In the genomic region with DNA sequence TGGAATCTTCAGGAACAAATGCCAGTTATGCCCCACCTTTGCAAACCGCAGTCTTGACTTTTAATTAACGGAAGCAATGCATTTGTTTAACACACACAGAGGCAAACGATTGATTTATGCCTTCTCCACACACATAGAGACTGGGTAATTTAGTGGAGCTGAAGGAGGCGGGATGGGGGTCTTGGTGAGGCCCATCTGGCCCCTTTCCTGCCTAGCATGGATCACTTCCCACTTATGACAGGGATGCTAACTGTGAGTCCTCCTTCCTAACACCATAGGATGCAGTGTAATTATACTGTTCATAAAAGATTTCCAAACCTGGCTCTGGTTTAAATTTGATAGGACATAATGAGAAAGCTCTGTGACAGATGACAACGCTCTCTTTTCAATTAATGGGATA, we compare ENCODE assay signal across 28 mouse cellular contexts.
DNase-seq lines count a peak whose midpoint lies in the region; ATAC-seq and TF ChIP-seq lines count a peak whose summit lies in the region.
"Had no signal": no experiment of that assay in that cellular context is flagged by ENCODE, and none has a peak within 500 bp of the region (broad histone marks: within the 10 kb centered on the region; RNA-seq: fewer than 3 reads in every experiment).

No protein-coding gene starts in this region.

- no peak overlapping the region for H3K9ac ChIP-seq in hindbrain, embryonic 13.5 days
- no peak overlapping the region for H3K9ac ChIP-seq in hindbrain, postnatal 0 days (replicated peaks; ENCODE audit: low read length)
- H3K9ac ChIP-seq in neural tube, embryonic 12.5 days: no peak overlapping the region
- no peak overlapping the region for H3K9ac ChIP-seq in heart, embryonic 11.5 days (ENCODE audit: low read depth, low read length)
- H3K9ac ChIP-seq: embryonic facial prominence, embryonic 13.5 days; forebrain, embryonic 15.5 days; heart, embryonic 13.5 days; hindbrain, embryonic 15.5 days; intestine, embryonic 15.5 days had no signal

- H3K27me3 ChIP-seq in hindbrain, embryonic 13.5 days: no peaks in the 10 kb centered on the region
- H3K27me3 ChIP-seq in hindbrain, postnatal 0 days (ENCODE audit: insufficient read depth, low read length): no peaks in the 10 kb centered on the region
- H3K27me3 ChIP-seq in neural tube, embryonic 12.5 days (replicated peaks): no peaks in the 10 kb centered on the region
- no peaks in the 10 kb centered on the region for H3K27me3 ChIP-seq in limb, embryonic 10.5 days (ENCODE audit: low read depth, poor library complexity, severe bottlenecking)
- H3K27me3 ChIP-seq in heart, embryonic 11.5 days (ENCODE audit: control insufficient read depth, insufficient read depth, low read length): no peaks in the 10 kb centered on the region
- H3K27me3 ChIP-seq: embryonic facial prominence, embryonic 13.5 days; forebrain, embryonic 15.5 days; heart, embryonic 13.5 days; hindbrain, embryonic 15.5 days; intestine, embryonic 15.5 days had no signal

- 72% methylated on average over 5 of the region's 5 CpGs for WGBS in hindbrain, embryonic 13.5 days
- WGBS in hindbrain, postnatal 0 days: 71% methylated on average over 5 of the region's 5 CpGs
- 45% methylated on average over 5 of the region's 5 CpGs for WGBS in neural tube, embryonic 12.5 days
- 25% methylated on average over 5 of the region's 5 CpGs for WGBS in limb, embryonic 10.5 days
- 80% methylated on average over 5 of the region's 5 CpGs for WGBS in heart, embryonic 11.5 days (ENCODE audit: insufficient replicate concordance)

- H3K4me2 ChIP-seq in hindbrain, embryonic 13.5 days: no peak overlapping the region
- H3K4me2 ChIP-seq in hindbrain, postnatal 0 days (ENCODE audit: low read depth, low read length): no peak overlapping the region
- no peak overlapping the region for H3K4me2 ChIP-seq in neural tube, embryonic 12.5 days (replicated peaks)
- H3K4me2 ChIP-seq in heart, embryonic 11.5 days: no peak overlapping the region
- H3K4me2 ChIP-seq: embryonic facial prominence, embryonic 13.5 days; forebrain, embryonic 15.5 days; heart, embryonic 13.5 days; hindbrain, embryonic 15.5 days; intestine, embryonic 15.5 days had no signal

- no peak for TF ChIP-seq CTCF in hindbrain, postnatal 0 days (IDR thresholded peaks at IDR 0.05; ENCODE audit: low read depth)

- DNase-seq in hindbrain, postnatal 0 days (ENCODE audit: low spot score): no peak
- DNase-seq in neural tube, embryonic 10.5 days (ENCODE audit: extremely low spot score, low spot score): no peak
- DNase-seq in limb, embryonic 10.5 days (ENCODE audit: low spot score): no peak
- no peak for DNase-seq in adrenal gland, adult (ENCODE audit: inconsistent age in 2 of 2, low spot score in 1 of 2)
- DNase-seq: adrenal gland, adult 2 months; adrenal gland, postnatal 14 days; cerebellum, adult 11-12 months; cerebellum, adult 8-10 months; cerebellum, postnatal 10 days; cerebellum, postnatal 36 days; embryo, embryonic 11 days; gastrocnemius, adult 2 months; gastrocnemius, postnatal 14 days; heart, adult 18-20 months; heart, postnatal 14 days; heart, postnatal 4 days; kidney, adult 11 months had no signal

- 0 out of 2 replicates have a peak, but pooled peaks have one; percentile 52 for ATAC-seq in hindbrain, embryonic 13.5 days (ENCODE audit: low FRiP score)
- ATAC-seq in hindbrain, postnatal 0 days: no peak
- ATAC-seq in neural tube, embryonic 12.5 days (ENCODE audit: low FRiP score, low read depth): peak; percentile 37; the same call in 1 of the 2 replicates
- ATAC-seq in heart, embryonic 11.5 days (replicated peaks; ENCODE audit: insufficient number of reproducible peaks, low FRiP score, low TSS enrichment): no peak
- ATAC-seq: CD4-positive, CD25-positive, alpha-beta regulatory T cell, adult 4 months; forebrain, embryonic 15.5 days; intestine, embryonic 15.5 days had no signal

- H3K4me3 ChIP-seq in hindbrain, embryonic 13.5 days: no peak overlapping the region
- no peak overlapping the region for H3K4me3 ChIP-seq in hindbrain, postnatal 0 days (ENCODE audit: low read length)
- H3K4me3 ChIP-seq in neural tube, embryonic 12.5 days: no peak overlapping the region
- no peak overlapping the region for H3K4me3 ChIP-seq in limb, embryonic 10.5 days
- H3K4me3 ChIP-seq in heart, embryonic 11.5 days (ENCODE audit: low read depth, low read length): no peak overlapping the region
- H3K4me3 ChIP-seq: embryonic facial prominence, embryonic 10.5 days; embryonic facial prominence, embryonic 13.5 days; erythroblast, embryonic 14.5 days; forebrain, embryonic 15.5 days; gastrocnemius, adult 2 months; heart, embryonic 13.5 days; hindbrain, embryonic 15.5 days; intestine, embryonic 15.5 days had no signal

- no peaks in the 10 kb centered on the region for H3K9me3 ChIP-seq in hindbrain, embryonic 13.5 days
- no peaks in the 10 kb centered on the region for H3K9me3 ChIP-seq in hindbrain, postnatal 0 days (ENCODE audit: low read length)
- H3K9me3 ChIP-seq in neural tube, embryonic 12.5 days: no peaks in the 10 kb centered on the region
- H3K9me3 ChIP-seq in limb, embryonic 10.5 days (replicated peaks): no peaks in the 10 kb centered on the region
- H3K9me3 ChIP-seq in heart, embryonic 11.5 days (replicated peaks; ENCODE audit: control insufficient read depth, low read length): no peaks in the 10 kb centered on the region; the same call in 1 of the 2 replicates
- H3K9me3 ChIP-seq: embryonic facial prominence, embryonic 10.5 days; embryonic facial prominence, embryonic 13.5 days; forebrain, embryonic 15.5 days; heart, embryonic 13.5 days; hindbrain, embryonic 15.5 days; intestine, embryonic 15.5 days had no signal

- H3K4me1 ChIP-seq in hindbrain, embryonic 13.5 days (replicated peaks): 0 out of 2 replicates have a peak, but pooled peaks cover 5% of the 10 kb centered on the region
- H3K4me1 ChIP-seq in hindbrain, postnatal 0 days (ENCODE audit: insufficient read depth, low read length): no peaks in the 10 kb centered on the region
- H3K4me1 ChIP-seq in neural tube, embryonic 12.5 days: peaks cover 5% of the 10 kb centered on the region
- peaks cover 21% of the 10 kb centered on the region for H3K4me1 ChIP-seq in limb, embryonic 10.5 days
- H3K4me1 ChIP-seq in heart, embryonic 11.5 days (ENCODE audit: control insufficient read depth, insufficient read depth, low read length): no peaks in the 10 kb centered on the region
- H3K4me1 ChIP-seq: embryonic facial prominence, embryonic 10.5 days; hindbrain, embryonic 15.5 days; intestine, embryonic 15.5 days had no signal

- H3K27ac ChIP-seq in hindbrain, embryonic 13.5 days: no peak overlapping the region
- H3K27ac ChIP-seq in hindbrain, postnatal 0 days: no peak overlapping the region
- no peak overlapping the region for H3K27ac ChIP-seq in neural tube, embryonic 12.5 days
- peak overlapping the region; percentile 21; the same call in 1 of the 2 replicates for H3K27ac ChIP-seq in limb, embryonic 10.5 days
- no peak overlapping the region for H3K27ac ChIP-seq in heart, embryonic 11.5 days (ENCODE audit: low read depth, low read length)
- H3K27ac ChIP-seq: embryonic facial prominence, embryonic 10.5 days; embryonic facial prominence, embryonic 13.5 days; forebrain, embryonic 15.5 days; gastrocnemius, adult 2 months; heart, embryonic 13.5 days; hindbrain, embryonic 15.5 days; intestine, embryonic 15.5 days had no signal

- H3K36me3 ChIP-seq in hindbrain, embryonic 13.5 days: no peaks in the 10 kb centered on the region
- no peaks in the 10 kb centered on the region for H3K36me3 ChIP-seq in hindbrain, postnatal 0 days (ENCODE audit: insufficient read depth, low read length)
- H3K36me3 ChIP-seq in neural tube, embryonic 12.5 days: no peaks in the 10 kb centered on the region
- H3K36me3 ChIP-seq in limb, embryonic 10.5 days: no peaks in the 10 kb centered on the region
- H3K36me3 ChIP-seq in heart, embryonic 11.5 days (ENCODE audit: control insufficient read depth, insufficient read depth, low read length): no peaks in the 10 kb centered on the region
- H3K36me3 ChIP-seq: embryonic facial prominence, embryonic 10.5 days; embryonic facial prominence, embryonic 13.5 days; forebrain, embryonic 15.5 days; heart, embryonic 13.5 days; hindbrain, embryonic 15.5 days; intestine, embryonic 15.5 days had no signal

Comparison
In these comparisons a context has a peak if more than half of its experiments do, and no peak if none do; other contexts are left out.
1. ATAC-seq: peak in hindbrain, embryonic 13.5 days (single experiment) and neural tube, embryonic 12.5 days (single experiment); none in hindbrain, postnatal 0 days (single experiment) and heart, embryonic 11.5 days (single experiment).